Mouse (Mus musculus): ENCODE results near the gene Lsamp.
A peak's percentile ranks its signal among the peaks of the same experiment; 100 is the strongest.

Lsamp gene

GRCm38 (mm10) chr16:40692292-40692691 lies 708.1 kb downstream of the Lsamp start:
- no peak for DNase-seq

GRCm38 (mm10) chr16:40697253-40697652 lies 713.1 kb downstream of the Lsamp start:
- no peak for DNase-seq

GRCm38 (mm10) chr16:40708558-40708957 lies 724.4 kb downstream of the Lsamp start:
- DNase-seq: no peak

GRCm38 (mm10) chr16:40709574-40709973 lies 725.4 kb downstream of the Lsamp start:
- DNase-seq: no peak

GRCm38 (mm10) chr16:40710068-40710467 lies 725.9 kb downstream of the Lsamp start:
- no peak for DNase-seq

- no peak for DNase-seq
Observed at GRCm38 (mm10) chr16:40710491-40710890, 726.3 kb downstream of the Lsamp start.

- DNase-seq: no peak
Observed at GRCm38 (mm10) chr16:40713725-40714124, 729.6 kb downstream of the Lsamp start.

GRCm38 (mm10) chr16:40739015-40739414 lies 754.9 kb downstream of the Lsamp start:
- peak; percentile 55 for DNase-seq

- no peak for DNase-seq
Observed at GRCm38 (mm10) chr16:40739771-40740170, 755.6 kb downstream of the Lsamp start.

GRCm38 (mm10) chr16:40740273-40740672 lies 756.1 kb downstream of the Lsamp start:
- no peak for DNase-seq

GRCm38 (mm10) chr16:40827191-40827590 lies 843.0 kb downstream of the Lsamp start:
- DNase-seq: no peak

GRCm38 (mm10) chr16:40831536-40831935 lies 847.4 kb downstream of the Lsamp start:
- DNase-seq: no peak

- DNase-seq: no peak
Observed at GRCm38 (mm10) chr16:40841765-40842164, 857.6 kb downstream of the Lsamp start.

- DNase-seq: no peak
Observed at GRCm38 (mm10) chr16:40866733-40867132, 882.6 kb downstream of the Lsamp start.

GRCm38 (mm10) chr16:40878301-40878700 lies 894.1 kb downstream of the Lsamp start:
- DNase-seq: no peak

- DNase-seq: no peak
Observed at GRCm38 (mm10) chr16:40881942-40882341, 897.8 kb downstream of the Lsamp start.

- DNase-seq: no peak
Observed at GRCm38 (mm10) chr16:40891338-40891737, 907.2 kb downstream of the Lsamp start.

GRCm38 (mm10) chr16:40897768-40898327 lies 913.7 kb downstream of the Lsamp start:
- no peak for DNase-seq

GRCm38 (mm10) chr16:40907892-40908291 lies 923.7 kb downstream of the Lsamp start:
- no peak for DNase-seq

- DNase-seq: no peak
Observed at GRCm38 (mm10) chr16:40914141-40914540, 930.0 kb downstream of the Lsamp start.

GRCm38 (mm10) chr16:40930596-40930995 lies 946.4 kb downstream of the Lsamp start:
- no peak for DNase-seq

- DNase-seq: no peak
Observed at GRCm38 (mm10) chr16:40942266-40942665, 958.1 kb downstream of the Lsamp start.

GRCm38 (mm10) chr16:40945834-40946233 lies 961.7 kb downstream of the Lsamp start:
- DNase-seq: no peak

GRCm38 (mm10) chr16:40948013-40948412 lies 963.9 kb downstream of the Lsamp start:
- no peak for DNase-seq

GRCm38 (mm10) chr16:40959211-40959610 lies 975.0 kb downstream of the Lsamp start:
- no peak for DNase-seq

GRCm38 (mm10) chr16:40960586-40960985 lies 976.4 kb downstream of the Lsamp start:
- DNase-seq: no peak

Measured in cerebellum, adult 9-10 months (tissue).